Mouse (Mus musculus): Measurements from ENCODE around the gene Ugcg.

DNA sequence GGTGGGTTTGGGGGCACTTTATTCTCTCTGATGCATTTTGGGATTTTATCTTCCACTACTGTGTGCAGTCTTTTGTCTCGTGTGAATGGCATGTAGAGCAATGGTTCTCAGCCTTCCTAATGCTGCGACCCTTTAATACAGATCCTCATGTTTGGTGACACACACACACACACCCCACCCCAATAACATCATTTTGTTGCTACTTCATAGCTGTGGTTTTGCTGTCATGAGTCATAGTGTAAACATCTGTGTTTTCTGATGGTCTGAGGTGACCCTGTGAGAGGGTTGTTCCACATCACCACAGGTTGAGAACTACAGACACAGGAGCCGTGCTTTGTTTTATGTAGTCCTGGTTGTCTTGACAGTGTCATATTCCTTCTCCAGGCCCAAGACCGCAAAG is 15.6 kb downstream of the Ugcg start:
- TF ChIP-seq CTCF (IDR thresholded peaks at IDR 0.05; ENCODE audit: extremely low read depth, insufficient read depth, insufficient read length, insufficient replicate concordance) (no peak), POLR2A (IDR thresholded peaks at IDR 0.05; ENCODE audit: low read depth, low read length) (no peak)
